In genomic region chr6:146613907-146614306, GRCm38 (mm10) we compare ENCODE assay signal across 24 mouse cellular contexts. TPM values are rescaled to one million over a fixed set of nuclear protein-coding genes. Genes with fewer than 3 reads are reported as not detected.
DNase-seq lines count a peak whose midpoint lies in the region; ATAC-seq and TF ChIP-seq lines count a peak whose summit lies in the region.
"Had no signal": no experiment of that assay in that cellular context is flagged by ENCODE, and none has a peak within 500 bp of the region (broad histone marks: within the 10 kb centered on the region; RNA-seq: fewer than 3 reads in every experiment).

No protein-coding gene starts in this region.

- TF ChIP-seq CTCF in layer of hippocampus, adult 2 months (conservative IDR thresholded peaks at IDR 0.05), result peak; percentile 48
- 0 out of 2 replicates have a peak, but pooled peaks have one; percentile 5 for TF ChIP-seq CTCF in G1E (IDR thresholded peaks at IDR 0.05; ENCODE audit: low read depth, low read length)

- H3K27ac ChIP-seq in layer of hippocampus, adult 2 months, result no peak overlapping the region
- peak overlapping the region; percentile 98 for H3K27ac ChIP-seq in liver, embryonic 15.5 days (replicated peaks)
- no peak overlapping the region for H3K27ac ChIP-seq in limb, embryonic 10.5 days
- H3K27ac ChIP-seq: embryonic facial prominence, embryonic 13.5 days; forebrain, embryonic 15.5 days; heart, embryonic 15.5 days; hindbrain, embryonic 10.5 days; neural tube, embryonic 15.5 days had no signal

- H3K9me3 ChIP-seq in G1E (replicated peaks), result no peaks in the 10 kb centered on the region
- H3K9me3 ChIP-seq in liver, embryonic 15.5 days (replicated peaks), result no peaks in the 10 kb centered on the region
- no peaks in the 10 kb centered on the region for H3K9me3 ChIP-seq in limb, embryonic 10.5 days (replicated peaks)
- H3K9me3 ChIP-seq: embryonic facial prominence, embryonic 13.5 days; forebrain, embryonic 15.5 days; heart, embryonic 15.5 days; hindbrain, embryonic 10.5 days; megakaryocyte, embryonic 14.5 days; neural tube, embryonic 15.5 days had no signal

- 84% methylated on average over 5 of the region's 5 CpGs for WGBS in liver, embryonic 15.5 days (ENCODE audit: insufficient replicate concordance)
- WGBS in limb, embryonic 10.5 days, result 94% methylated on average over 5 of the region's 5 CpGs

- no peaks in the 10 kb centered on the region for H3K27me3 ChIP-seq in G1E (ENCODE audit: insufficient read depth, low read length)
- H3K27me3 ChIP-seq in liver, embryonic 15.5 days, result no peaks in the 10 kb centered on the region
- no peaks in the 10 kb centered on the region for H3K27me3 ChIP-seq in limb, embryonic 10.5 days (ENCODE audit: low read depth, poor library complexity, severe bottlenecking)
- H3K27me3 ChIP-seq: embryonic facial prominence, embryonic 13.5 days; forebrain, embryonic 15.5 days; heart, embryonic 15.5 days; megakaryocyte, embryonic 14.5 days; neural tube, embryonic 15.5 days had no signal

- peak overlapping the region; percentile 29; the same call in 1 of the 2 replicates for H3K9ac ChIP-seq in liver, embryonic 15.5 days
- H3K9ac ChIP-seq: embryonic facial prominence, embryonic 13.5 days; forebrain, embryonic 15.5 days; heart, embryonic 15.5 days; neural tube, embryonic 15.5 days had no signal

- ATAC-seq in G1E (ENCODE audit: extremely low read depth, insufficient number of reproducible peaks, low FRiP score, poor library complexity, severe bottlenecking), result no peak
- ATAC-seq in liver, embryonic 15.5 days (ENCODE audit: insufficient read depth), result no peak
- ATAC-seq: CD4-positive, CD25-positive, alpha-beta regulatory T cell, adult 4 months; forebrain, embryonic 15.5 days had no signal

- H3K4me2 ChIP-seq in liver, embryonic 15.5 days, result peak overlapping the region; percentile 56; the same call in 1 of the 2 replicates
- H3K4me2 ChIP-seq: embryonic facial prominence, embryonic 13.5 days; forebrain, embryonic 15.5 days; heart, embryonic 15.5 days; neural tube, embryonic 15.5 days had no signal

- DNase-seq in heart, adult 11 months, result peak; percentile 71
- DNase-seq in heart, postnatal 4 days, result no peak
- no peak for DNase-seq in layer of hippocampus, adult 2 months (ENCODE audit: low spot score in 2 of 2)
- no peak for DNase-seq in layer of hippocampus, adult 8-10 months (ENCODE audit: low spot score in 2 of 2)
- DNase-seq in G1E (ENCODE audit: low spot score), result no peak
- DNase-seq in c-Kit-positive CD71-positive TER-119-positive erythroid progenitor cells, embryonic 14.5 days (ENCODE audit: low spot score), result no peak
- no peak for DNase-seq in limb, embryonic 10.5 days (ENCODE audit: low spot score)
- DNase-seq: adrenal gland, adult 8-10 months; cerebellum, adult 11-12 months; cerebellum, postnatal 14 days; kidney, adult 8-10 months; kidney, postnatal 36 days; lung, postnatal 10 days; midbrain, embryonic 14.5 days; spleen, adult 18-20 months; thymus, adult 2 months had no signal

- peaks cover 95% of the 10 kb centered on the region for H3K36me3 ChIP-seq in G1E (replicated peaks)
- H3K36me3 ChIP-seq in liver, embryonic 15.5 days (replicated peaks), result peaks cover 83% of the 10 kb centered on the region
- peaks cover 84% of the 10 kb centered on the region for H3K36me3 ChIP-seq in limb, embryonic 10.5 days

- H3K4me1 ChIP-seq in G1E (ENCODE audit: insufficient read depth, low read depth, low read length), result no peaks in the 10 kb centered on the region
- peaks cover 63% of the 10 kb centered on the region for H3K4me1 ChIP-seq in liver, embryonic 15.5 days (replicated peaks)
- H3K4me1 ChIP-seq in limb, embryonic 10.5 days, result no peaks in the 10 kb centered on the region
- H3K4me1 ChIP-seq: embryonic facial prominence, embryonic 13.5 days; forebrain, embryonic 15.5 days; heart, embryonic 15.5 days; hindbrain, embryonic 10.5 days; neural tube, embryonic 15.5 days had no signal

- no peak overlapping the region for H3K4me3 ChIP-seq in layer of hippocampus, adult 2 months
- no peak overlapping the region for H3K4me3 ChIP-seq in G1E (ENCODE audit: low read depth, low read length)
- H3K4me3 ChIP-seq in liver, embryonic 15.5 days (replicated peaks), result no peak overlapping the region
- no peak overlapping the region for H3K4me3 ChIP-seq in limb, embryonic 10.5 days
- H3K4me3 ChIP-seq: embryonic facial prominence, embryonic 13.5 days; forebrain, embryonic 15.5 days; heart, embryonic 15.5 days; hindbrain, embryonic 10.5 days; megakaryocyte, embryonic 14.5 days; neural tube, embryonic 15.5 days had no signal

RNA-seq across cellular contexts. Expression of gene Med21, which starts 28.4 kb away (rescaled TPM):
- 10 to 100 TPM; 64.0 to 67.8 TPM for total RNA-seq in heart, postnatal 4 days (2021)
- total RNA-seq in layer of hippocampus, adult 2 months (2021), result 10 to 100 TPM; 42.8 to 44.7 TPM
- total RNA-seq in layer of hippocampus, adult 8-10 months (2022), result 10 to 100 TPM; 40.5 to 52.6 (median 45.3) TPM
- total RNA-seq in G1E (2014; fragmentation: Nextera tagmentation) (65.7 and 70.0 TPM in 2 replicates), G1E (2017) (99.1 and 123 TPM in 2 replicates)
- polyA plus RNA-seq in G1E (2012), result 4.7 and 5.7 TPM in 2 replicates
- polyA plus RNA-seq in liver, embryonic 15.5 days (2015; fragmentation: Nextera tagmentation; extraction: Ambion mirVana), result 57.6 and 59.1 TPM in 2 replicates
- 130 and 139 TPM in 2 replicates for polyA plus RNA-seq in limb, embryonic 10.5 days (2016; fragmentation: Nextera tagmentation; extraction: Ambion mirVana)

RNA-seq across cellular contexts. Expression of gene Tm7sf3, which starts 28.7 kb away (rescaled TPM):
- total RNA-seq in heart, postnatal 4 days (2021), result 10 to 100 TPM; 25.4 to 25.5 TPM
- 10 to 100 TPM; 40.3 to 43.3 TPM for total RNA-seq in layer of hippocampus, adult 2 months (2021)
- total RNA-seq in layer of hippocampus, adult 8-10 months (2022), result 10 to 100 TPM; 37.8 to 44.7 (median 42.7) TPM
- total RNA-seq in G1E (2014; fragmentation: Nextera tagmentation) (27.8 and 31.4 TPM in 2 replicates), G1E (2017) (25.0 and 26.6 TPM in 2 replicates)
- polyA plus RNA-seq in G1E (2012), result 17.5 and 24.7 TPM in 2 replicates
- 24.3 and 25.2 TPM in 2 replicates for polyA plus RNA-seq in liver, embryonic 15.5 days (2015; fragmentation: Nextera tagmentation; extraction: Ambion mirVana)
- 23.5 and 25.8 TPM in 2 replicates for polyA plus RNA-seq in limb, embryonic 10.5 days (2016; fragmentation: Nextera tagmentation; extraction: Ambion mirVana)

RNA-seq across cellular contexts. Expression of gene Ints13, which starts 36.3 kb away (rescaled TPM):
- 10 to 100 TPM; 28.4 to 35.0 TPM for total RNA-seq in heart, postnatal 4 days (2021)
- total RNA-seq in layer of hippocampus, adult 2 months (2021), result 10 to 100 TPM; 46.8 to 51.1 TPM
- total RNA-seq in layer of hippocampus, adult 8-10 months (2022), result 10 to 100 TPM; 28.5 to 53.0 (median 44.8) TPM
- total RNA-seq in G1E (2014; fragmentation: Nextera tagmentation), result 69.5 and 117 TPM in 2 replicates
- 122 and 137 TPM in 2 replicates for total RNA-seq in G1E (2017)
- 16.4 and 24.4 TPM in 2 replicates for polyA plus RNA-seq in G1E (2012)
- 29.4 and 30.3 TPM in 2 replicates for polyA plus RNA-seq in liver, embryonic 15.5 days (2015; fragmentation: Nextera tagmentation; extraction: Ambion mirVana)
- 80.1 and 101 TPM in 2 replicates for polyA plus RNA-seq in limb, embryonic 10.5 days (2016; fragmentation: Nextera tagmentation; extraction: Ambion mirVana)

RNA-seq across cellular contexts. Expression of gene Fgfr1op2, which starts 36.9 kb away (rescaled TPM):
- 10 to 100 TPM; 63.8 to 66.8 TPM for total RNA-seq in heart, postnatal 4 days (2021)
- 100 to 1,000 TPM; 103 to 109 TPM for total RNA-seq in layer of hippocampus, adult 2 months (2021)
- 100 to 1,000 TPM in 2 of 4 experiments, 10 to 100 TPM in 2; 88.9 to 122 (median 103) TPM for total RNA-seq in layer of hippocampus, adult 8-10 months (2022)
- 175 and 189 TPM in 2 replicates for total RNA-seq in G1E (2014; fragmentation: Nextera tagmentation)
- 113 and 130 TPM in 2 replicates for total RNA-seq in G1E (2017)
- 70.6 and 75.0 TPM in 2 replicates for polyA plus RNA-seq in G1E (2012)
- 81.0 and 83.4 TPM in 2 replicates for polyA plus RNA-seq in liver, embryonic 15.5 days (2015; fragmentation: Nextera tagmentation; extraction: Ambion mirVana)
- 84.2 and 87.8 TPM in 2 replicates for polyA plus RNA-seq in limb, embryonic 10.5 days (2016; fragmentation: Nextera tagmentation; extraction: Ambion mirVana)
